Mouse (Mus musculus) bone marrow, adult 2 months (tissue): Measurements from ENCODE around the gene Cops8. TPM values are rescaled to one million over a fixed set of nuclear protein-coding genes. Genes with fewer than 3 reads are reported as not detected.

ENCODE experiments used
- H3K27ac ChIP-seq: fragments of 200-500 bp; 2 replicates; pipeline ENCODE4 v1.5.1; 2012; ENCODE audit warnings: low read depth, mild to moderate bottlenecking, control low read depth, inconsistent platforms, low read length; ENCODE audit not compliant: control insufficient read depth, poor library complexity, insufficient read depth
- H3K4me1 ChIP-seq: fragments of 200-500 bp; 2 replicates; pipeline ENCODE4 v1.6.1; 2011; ENCODE audit warnings: low read length; ENCODE audit not compliant: control insufficient read depth, insufficient read depth
- H3K4me3 ChIP-seq: fragments of 200-500 bp; replicated peaks from 2 replicates; pipeline ENCODE3; 2011; ENCODE audit warnings: mild to moderate bottlenecking, low read depth, low read length, control low read depth; ENCODE audit not compliant: control insufficient read depth
- CTCF ChIP-seq: fragments of 200-500 bp; IDR thresholded peaks from 2 replicates; pipeline ENCODE4 v1.5.1; 2011; ENCODE audit warnings: low read length, control low read depth; ENCODE audit not compliant: control insufficient read depth, insufficient read depth
- POLR2A ChIP-seq: fragments of 200-500 bp; IDR thresholded peaks from 2 replicates; pipeline ENCODE4 v1.6.1; 2011; ENCODE audit warnings: low read depth, mild to moderate bottlenecking, control low read depth, low read length, borderline replicate concordance; ENCODE audit not compliant: control insufficient read depth
- WGBS: fragments of 180-500 bp; shearing (Covaris S2); methylation state at CpG from one replicate; pipeline ENCODE4 v1.1.7; 2018; 5-methylcytosine and 5-hydroxymethylcytosine counted together
- polyA plus RNA-seq: library from polyadenylated mRNA; stranded (reverse); fragments of >200 nt; gene quantifications from 2 replicates; pipeline ENCODE4 v1.2.4, GENCODE M21; 2011; ENCODE audit warnings: low replicate concordance; ENCODE audit not compliant: missing spikeins, insufficient read depth, insufficient read length

Gene Cops8
- polyA plus RNA-seq, 1 experiment = 41.7 TPM

GRCm38 (mm10) chr1:90582635-90583034 is 20.1 kb upstream of the Cops8 start:
- 50% methylated on average over 7 of the region's 7 CpGs for WGBS
- H3K27ac ChIP-seq = no peak overlapping the region
- H3K4me1 ChIP-seq = no peaks in the 10 kb centered on the region
- no peak for TF ChIP-seq CTCF
- TF ChIP-seq POLR2A = no peak
- no peak overlapping the region for H3K4me3 ChIP-seq

GRCm38 (mm10) chr1:90588021-90588734 is 14.6 kb upstream of the Cops8 start:
- no peak overlapping the region for H3K4me3 ChIP-seq
- no peak overlapping the region for H3K27ac ChIP-seq
- TF ChIP-seq POLR2A (no peak), CTCF (peak; percentile 23; the same call in 1 of the 2 replicates)
- WGBS = 53% methylated on average over 9 of the region's 9 CpGs
- H3K4me1 ChIP-seq = no peaks in the 10 kb centered on the region

- 47% methylated on average over 2 of the region's 2 CpGs for WGBS
- Histone ChIP-seq H3K27ac (no peak overlapping the region), H3K4me3 (no peak overlapping the region), H3K4me1 (no peaks in the 10 kb centered on the region)
- no peak for TF ChIP-seq POLR2A
- TF ChIP-seq CTCF = peak; percentile 32; the same call in 1 of the 2 replicates
Measured at GRCm38 (mm10) chr1:90590797-90591196, 12.0 kb upstream of the Cops8 start.

- TF ChIP-seq POLR2A (no peak), CTCF (peak; percentile 90)
- 26% methylated on average over 6 of the region's 6 CpGs for WGBS
- no peak overlapping the region for H3K27ac ChIP-seq
- no peaks in the 10 kb centered on the region for H3K4me1 ChIP-seq
- H3K4me3 ChIP-seq = no peak overlapping the region
Measured at GRCm38 (mm10) chr1:90592784-90593183, 10.0 kb upstream of the Cops8 start.

- no peak overlapping the region for H3K4me3 ChIP-seq
- no peak overlapping the region for H3K27ac ChIP-seq
- no peak for TF ChIP-seq CTCF
- TF ChIP-seq POLR2A = no peak
- WGBS = 15% methylated on average over 3 of the region's 3 CpGs
- H3K4me1 ChIP-seq = no peaks in the 10 kb centered on the region
Measured at GRCm38 (mm10) chr1:90599226-90599625, 3.6 kb upstream of the Cops8 start.

GRCm38 (mm10) chr1:90601096-90601495 is 1.7 kb upstream of the Cops8 start:
- Histone ChIP-seq H3K4me1 (no peaks in the 10 kb centered on the region), H3K27ac (no peak overlapping the region), H3K4me3 (no peak overlapping the region)
- WGBS = 70% methylated on average over 3 of the region's 3 CpGs
- no peak for TF ChIP-seq POLR2A
- no peak for TF ChIP-seq CTCF

GRCm38 (mm10) chr1:90603561-90603887 is 743 bp downstream of the Cops8 start:
- TF ChIP-seq CTCF (no peak), POLR2A (no peak)
- H3K4me3 ChIP-seq = peak overlapping the region; percentile 96
- under 1% methylated on average over 26 of the region's 26 CpGs for WGBS
- H3K27ac ChIP-seq = peak overlapping the region; percentile 60; the same call in 1 of the 2 replicates
- no peaks in the 10 kb centered on the region; the same call in 1 of the 2 replicates for H3K4me1 ChIP-seq

GRCm38 (mm10) chr1:90609363-90609762 is 6.6 kb downstream of the Cops8 start:
- 49% methylated on average over 5 of the region's 5 CpGs for WGBS
- Histone ChIP-seq H3K4me1 (no peaks in the 10 kb centered on the region; the same call in 1 of the 2 replicates), H3K4me3 (no peak overlapping the region), H3K27ac (no peak overlapping the region; the same call in 1 of the 2 replicates)
- TF ChIP-seq POLR2A = no peak
- no peak for TF ChIP-seq CTCF

- Histone ChIP-seq H3K4me1 (no peaks in the 10 kb centered on the region), H3K4me3 (no peak overlapping the region), H3K27ac (no peak overlapping the region)
- WGBS = 79% methylated on average over 7 of the region's 7 CpGs
- TF ChIP-seq POLR2A = no peak
- no peak for TF ChIP-seq CTCF
Measured at GRCm38 (mm10) chr1:90617258-90617657, 14.5 kb downstream of the Cops8 start.
